Mouse (Mus musculus): ENCODE measurements around the gene Lsm10.
"Not testable (repeated sequence)": the region's sequence is repeated elsewhere in the genome, so short reads cannot be mapped to it uniquely, and the experiment has no call there.

Gene Lsm10

GRCm38 (mm10) chr4:126095622-126096430, 597 bp upstream of the Lsm10 start:
- not testable (repeated sequence) for ATAC-seq (ENCODE audit: low TSS enrichment)

- no peak for ATAC-seq (ENCODE audit: low TSS enrichment)
These were observed 1.4 kb downstream of the Lsm10 start for GRCm38 (mm10) chr4:126097711-126098253.

- no peak for ATAC-seq (ENCODE audit: low TSS enrichment)
These were observed 2.9 kb downstream of the Lsm10 start for GRCm38 (mm10) chr4:126099365-126099764.

- no peak for ATAC-seq (ENCODE audit: low TSS enrichment)
These were observed 4.3 kb downstream of the Lsm10 start for GRCm38 (mm10) chr4:126100764-126101163.

GRCm38 (mm10) chr4:126102061-126102841, 5.8 kb downstream of the Lsm10 start:
- peak; percentile 10 for ATAC-seq (ENCODE audit: low TSS enrichment)

- peak; percentile 66 for ATAC-seq (ENCODE audit: low TSS enrichment)
These were observed 6.7 kb downstream of the Lsm10 start for GRCm38 (mm10) chr4:126103057-126103581.

- peak; percentile 85 for ATAC-seq (ENCODE audit: low TSS enrichment)
These were observed 7.2 kb downstream of the Lsm10 start, which contains the start of gene Stk40 for GRCm38 (mm10) chr4:126103590-126104068. Gene Stk40 (plus strand): TSS chr4:126103957.

GRCm38 (mm10) chr4:126104261-126105075, 8.0 kb downstream of the Lsm10 start:
- ATAC-seq (ENCODE audit: low TSS enrichment), result no peak

- ATAC-seq (ENCODE audit: low TSS enrichment), result no peak
These were observed 8.8 kb downstream of the Lsm10 start for GRCm38 (mm10) chr4:126105131-126105783.

- ATAC-seq (ENCODE audit: low TSS enrichment), result no peak
These were observed 11.8 kb downstream of the Lsm10 start for GRCm38 (mm10) chr4:126108061-126108740.

- ATAC-seq (ENCODE audit: low TSS enrichment), result 0 out of 2 replicates have a peak, but pooled peaks have one; percentile 7
These were observed 13.4 kb downstream of the Lsm10 start for GRCm38 (mm10) chr4:126109613-126110373.

GRCm38 (mm10) chr4:126110374-126111152, 14.1 kb downstream of the Lsm10 start:
- ATAC-seq (ENCODE audit: low TSS enrichment), result peak; percentile 62

- no peak for ATAC-seq (ENCODE audit: low TSS enrichment)
These were observed 14.7 kb downstream of the Lsm10 start for GRCm38 (mm10) chr4:126111153-126111549.

- no peak for ATAC-seq (ENCODE audit: low TSS enrichment)
These were observed 16.8 kb downstream of the Lsm10 start for GRCm38 (mm10) chr4:126113243-126113642.

GRCm38 (mm10) chr4:126113943-126114342, 17.5 kb downstream of the Lsm10 start:
- no peak for ATAC-seq (ENCODE audit: low TSS enrichment)

GRCm38 (mm10) chr4:126115411-126115810, 19.0 kb downstream of the Lsm10 start:
- ATAC-seq (ENCODE audit: low TSS enrichment), result no peak

GRCm38 (mm10) chr4:126115871-126116521, 19.6 kb downstream of the Lsm10 start:
- ATAC-seq (ENCODE audit: low TSS enrichment), result no peak

GRCm38 (mm10) chr4:126117116-126117515, 20.7 kb downstream of the Lsm10 start:
- no peak for ATAC-seq (ENCODE audit: low TSS enrichment)
